Mouse (Mus musculus) spleen, embryonic (tissue): Measurements from ENCODE around the gene Abca2.

Source experiments
- CTCF ChIA-PET: fragments of 350-600 bp; sonication (Branson Sonifier 250); formaldehyde crosslinking; loops from one replicate; lab custom pipeline; 2022; lab: Charles Lee

Gene Abca2

GRCm38 (mm10) chr2:25428442-25429236 lies at the start of gene Abca2:
Abca2 (plus strand) TSS chr2:25428703.
- CTCF ChIA-PET = no interaction called here

- CTCF ChIA-PET = no interaction called here
These were observed 44.0 kb upstream of the Abca2 start for GRCm38 (mm10) chr2:25384492-25384891.

- CTCF ChIA-PET = no interaction called here
These were observed 37.2 kb upstream of the Abca2 start for GRCm38 (mm10) chr2:25391266-25391665.

GRCm38 (mm10) chr2:25394281-25395221 lies 34.0 kb upstream of the Abca2 start:
- CTCF ChIA-PET = no interaction called here

GRCm38 (mm10) chr2:25395721-25396596 lies 32.5 kb upstream of the Abca2 start, which contains the start of gene Entpd2:
Entpd2 (plus strand) TSS chr2:25395874.
- CTCF ChIA-PET = interaction anchor here (0.5 kb wide), 1 partner anchor 276 kb away, joined by 10 read pairs; no protein-coding TSS in a partner anchor

GRCm38 (mm10) chr2:25396597-25396983 lies 31.9 kb upstream of the Abca2 start:
- CTCF ChIA-PET = interaction anchor here (0.5 kb wide), 2 partner anchors 29 to 277 kb away, joined by 3 to 10 read pairs; no protein-coding TSS in a partner anchor

- CTCF ChIA-PET = interaction anchor here (0.5 kb wide), 2 partner anchors 29 to 277 kb away, joined by 3 to 10 read pairs; no protein-coding TSS in a partner anchor
These were observed 31.5 kb upstream of the Abca2 start for GRCm38 (mm10) chr2:25397010-25397409.

GRCm38 (mm10) chr2:25398065-25398464 lies 30.4 kb upstream of the Abca2 start:
- CTCF ChIA-PET = no interaction called here

- CTCF ChIA-PET = interaction anchor here (0.6 kb wide), 1 partner anchor 13 kb away, joined by 11 read pairs; no protein-coding TSS in a partner anchor
These were observed 29.5 kb upstream of the Abca2 start, which contains the start of gene Npdc1 for GRCm38 (mm10) chr2:25399051-25399450. Npdc1 (plus strand) TSS chr2:25399351.

- CTCF ChIA-PET = interaction anchor here (0.5 to 0.9 kb wide), 2 partner anchors 19 to 23 kb away, joined by 3 to 4 read pairs; no protein-coding TSS in a partner anchor
These were observed 28.2 kb upstream of the Abca2 start for GRCm38 (mm10) chr2:25400291-25400690.

- CTCF ChIA-PET = interaction anchor here (0.5 to 0.9 kb wide), 3 partner anchors 19 to 23 kb away, joined by 3 to 4 read pairs (median 3); partner anchors contain the start of gene Fut7
These were observed 27.7 kb upstream of the Abca2 start for GRCm38 (mm10) chr2:25400764-25401163.

GRCm38 (mm10) chr2:25402377-25402971 lies 26.0 kb upstream of the Abca2 start:
- CTCF ChIA-PET = no interaction called here

- CTCF ChIA-PET = no interaction called here
These were observed 25.4 kb upstream of the Abca2 start for GRCm38 (mm10) chr2:25402972-25403601.

- CTCF ChIA-PET = no interaction called here
These were observed 24.5 kb upstream of the Abca2 start for GRCm38 (mm10) chr2:25403994-25404393.

GRCm38 (mm10) chr2:25408908-25409307 lies 19.6 kb upstream of the Abca2 start:
- CTCF ChIA-PET = no interaction called here

- CTCF ChIA-PET = interaction anchor here (0.6 kb wide), 1 partner anchor 1473 kb away, joined by 6 read pairs; no protein-coding TSS in a partner anchor
These were observed 15.1 kb upstream of the Abca2 start for GRCm38 (mm10) chr2:25413436-25413835.

GRCm38 (mm10) chr2:25417426-25417825 lies 11.1 kb upstream of the Abca2 start:
- CTCF ChIA-PET = interaction anchor here (0.6 kb wide), 1 partner anchor 37 kb away, joined by 3 read pairs; no protein-coding TSS in a partner anchor

GRCm38 (mm10) chr2:25421896-25422295 lies 6.6 kb upstream of the Abca2 start:
- CTCF ChIA-PET = interaction anchor here (0.6 to 2.0 kb wide), 5 partner anchors 61 to 1137 kb away, joined by 3 to 6 read pairs (median 4); no protein-coding TSS in a partner anchor
